Mouse (Mus musculus) liver, embryonic 16.5 days (tissue): ENCODE data around the gene Lhb. TPM values are rescaled to one million over a fixed set of nuclear protein-coding genes. Genes with fewer than 3 reads are reported as not detected.

ENCODE experiments used
- ATAC-seq: fragments of 200-750 bp; cut with Nextera tagmentation; 2 replicates; pipeline ENCODE4 v1.8.0; 2017; ENCODE audit warnings: low read depth, mild to moderate bottlenecking, moderate number of reproducible peaks, moderate library complexity
- H3K27ac ChIP-seq: fragments of 300-500 bp; sonication (generic); 2 replicates; pipeline ENCODE4 v1.5.1; 2014; ENCODE audit warnings: mild to moderate bottlenecking, low read length
- H3K27me3 ChIP-seq: fragments of 300-500 bp; sonication (generic); 2 replicates; pipeline ENCODE4 v1.6.1; 2014; ENCODE audit warnings: low read depth, low read length, mixed read lengths; ENCODE audit not compliant: control insufficient read depth, insufficient read depth
- H3K36me3 ChIP-seq: fragments of 300-500 bp; sonication (generic); 2 replicates; pipeline ENCODE4 v1.6.1; 2014; ENCODE audit warnings: mild to moderate bottlenecking; ENCODE audit not compliant: control insufficient read depth, insufficient read depth
- H3K4me1 ChIP-seq: fragments of 300-500 bp; sonication (generic); 2 replicates; pipeline ENCODE4 v1.6.1; 2014; ENCODE audit warnings: low read depth, low read length, mixed read lengths; ENCODE audit not compliant: control insufficient read depth
- H3K4me2 ChIP-seq: fragments of 300-500 bp; sonication (generic); 2 replicates; pipeline ENCODE4 v1.6.1; 2014; ENCODE audit warnings: low read depth, low read length, mixed read lengths
- H3K4me3 ChIP-seq: fragments of 300-500 bp; sonication (generic); 2 replicates; pipeline ENCODE4 v1.5.1; 2014; ENCODE audit warnings: low read depth, mild to moderate bottlenecking, low read length
- H3K9ac ChIP-seq: fragments of 300-500 bp; sonication (generic); 2 replicates; pipeline ENCODE4 v1.6.1; 2014; ENCODE audit warnings: low read depth, low read length
- H3K9me3 ChIP-seq: fragments of 300-500 bp; sonication (generic); replicated peaks from 2 replicates; pipeline ENCODE4 v1.6.1; 2016; ENCODE audit warnings: low read length; ENCODE audit not compliant: control insufficient read depth
- WGBS: fragments of 180-500 bp; shearing (Covaris S2); extraction: QIAGEN DNeasy Blood & Tissue Kit; methylation state at CpG from one replicate; pipeline ENCODE4 v1.1.7; 2014; ENCODE audit not compliant: insufficient replicate concordance; 5-methylcytosine and 5-hydroxymethylcytosine counted together
- polyA plus RNA-seq: library from polyadenylated mRNA; unstranded; fragments of >200 nt; fragmentation: Nextera tagmentation; extraction: Ambion mirVana; gene quantifications from 2 replicates; pipeline ENCODE4 v1.2.1, GENCODE M21; 2015

Gene Lhb
- polyA plus RNA-seq, 1 experiment from 2014 or later, result not detected

GRCm38 (mm10) chr7:45426556-45426955, 5.9 kb downstream of the Lhb start:
- Histone ChIP-seq H3K27ac (no peak overlapping the region), H3K9ac (no peak overlapping the region), H3K27me3 (no peaks in the 10 kb centered on the region), H3K4me1 (no peaks in the 10 kb centered on the region), H3K4me3 (no peak overlapping the region), H3K4me2 (no peak overlapping the region), H3K9me3 (no peaks in the 10 kb centered on the region), H3K36me3 (peaks cover 39% of the 10 kb centered on the region)
- ATAC-seq, result no peak
- WGBS, result 83% methylated on average over 8 of the region's 8 CpGs

GRCm38 (mm10) chr7:45433835-45434202, 13.2 kb downstream of the Lhb start:
- Histone ChIP-seq H3K9me3 (no peaks in the 10 kb centered on the region), H3K27ac (peak overlapping the region; percentile 86), H3K9ac (peak overlapping the region; percentile 81), H3K4me1 (peaks cover 28% of the 10 kb centered on the region), H3K4me3 (peak overlapping the region; percentile 83), H3K36me3 (peaks cover 3% of the 10 kb centered on the region), H3K4me2 (peak overlapping the region; percentile 86), H3K27me3 (no peaks in the 10 kb centered on the region)
- 1% methylated on average over 7 of the region's 7 CpGs for WGBS
- no peak for ATAC-seq

- ATAC-seq, result peak; percentile 96
- Histone ChIP-seq H3K4me3 (peak within 1 kb of the TSS; percentile 83), H3K27ac (peak within 1 kb of the TSS; percentile 86), H3K9ac (peak within 1 kb of the TSS; percentile 81), H3K4me1 (peaks cover 28% of the 10 kb centered on the region), H3K36me3 (no peaks in the 10 kb centered on the region; the same call in 1 of the 2 replicates), H3K9me3 (no peaks in the 10 kb centered on the region), H3K27me3 (no peaks in the 10 kb centered on the region), H3K4me2 (peak within 1 kb of the TSS; percentile 86)
- under 1% methylated on average over 45 of the region's 45 CpGs for WGBS
Observed at GRCm38 (mm10) chr7:45434203-45435015, 13.8 kb downstream of the Lhb start, which contains the start of gene Gys1. Gys1 (plus strand) TSS chr7:45434844.

GRCm38 (mm10) chr7:45435038-45435437, 14.4 kb downstream of the Lhb start:
- ATAC-seq, result no peak
- Histone ChIP-seq H3K27ac (peak overlapping the region; percentile 71), H3K9ac (peak overlapping the region; percentile 72), H3K4me2 (peak overlapping the region; percentile 82), H3K4me3 (peak overlapping the region; percentile 66), H3K36me3 (peaks cover 2% of the 10 kb centered on the region; the same call in 1 of the 2 replicates), H3K27me3 (no peaks in the 10 kb centered on the region), H3K9me3 (no peaks in the 10 kb centered on the region), H3K4me1 (peaks cover 28% of the 10 kb centered on the region)
- WGBS, result 4% methylated on average over 16 of the region's 16 CpGs

- ATAC-seq, result no peak
- H3K4me1 ChIP-seq, result peaks cover 28% of the 10 kb centered on the region
- H3K27me3 ChIP-seq, result no peaks in the 10 kb centered on the region
- WGBS, result 74% methylated on average over 5 of the region's 5 CpGs
- no peak overlapping the region for H3K4me3 ChIP-seq
- no peaks in the 10 kb centered on the region for H3K9me3 ChIP-seq
- H3K27ac ChIP-seq, result no peak overlapping the region
- H3K36me3 ChIP-seq, result peaks cover 2% of the 10 kb centered on the region; the same call in 1 of the 2 replicates
- no peak overlapping the region for H3K9ac ChIP-seq
- H3K4me2 ChIP-seq, result no peak overlapping the region
Observed at GRCm38 (mm10) chr7:45436444-45436843, 15.8 kb downstream of the Lhb start.

- Histone ChIP-seq H3K27me3 (no peaks in the 10 kb centered on the region), H3K4me3 (no peak overlapping the region), H3K9ac (no peak overlapping the region), H3K27ac (no peak overlapping the region), H3K36me3 (peaks cover 2% of the 10 kb centered on the region; the same call in 1 of the 2 replicates), H3K4me1 (peaks cover 28% of the 10 kb centered on the region), H3K9me3 (no peaks in the 10 kb centered on the region), H3K4me2 (no peak overlapping the region)
- 49% methylated on average over 6 of the region's 6 CpGs for WGBS
- no peak for ATAC-seq
Observed at GRCm38 (mm10) chr7:45437046-45437445, 16.4 kb downstream of the Lhb start.

- no peak within 1 kb of the TSS; the same call in 1 of the 2 replicates for H3K4me2 ChIP-seq
- no peak for ATAC-seq
- H3K4me3 ChIP-seq, result no peak within 1 kb of the TSS
- H3K27me3 ChIP-seq, result no peaks in the 10 kb centered on the region
- H3K9me3 ChIP-seq, result no peaks in the 10 kb centered on the region
- no peak within 1 kb of the TSS for H3K9ac ChIP-seq
- no peak within 1 kb of the TSS for H3K27ac ChIP-seq
- 41% methylated on average over 19 of the region's 19 CpGs for WGBS
- H3K4me1 ChIP-seq, result peaks cover 27% of the 10 kb centered on the region
- H3K36me3 ChIP-seq, result peaks cover 2% of the 10 kb centered on the region; the same call in 1 of the 2 replicates
Observed at GRCm38 (mm10) chr7:45437521-45438276, 17.1 kb downstream of the Lhb start, which contains the start of gene Ruvbl2. Ruvbl2 (minus strand) TSS chr7:45438096.

- no peak overlapping the region for H3K9ac ChIP-seq
- H3K27me3 ChIP-seq, result no peaks in the 10 kb centered on the region
- 56% methylated on average over 22 of the region's 22 CpGs for WGBS
- H3K4me1 ChIP-seq, result peaks cover 5% of the 10 kb centered on the region
- H3K4me2 ChIP-seq, result no peak overlapping the region
- no peaks in the 10 kb centered on the region for H3K9me3 ChIP-seq
- no peak for ATAC-seq
- no peak overlapping the region for H3K27ac ChIP-seq
- H3K36me3 ChIP-seq, result peaks cover 2% of the 10 kb centered on the region; the same call in 1 of the 2 replicates
- no peak overlapping the region for H3K4me3 ChIP-seq
Observed at GRCm38 (mm10) chr7:45443526-45444420, 23.2 kb downstream of the Lhb start.
